Mouse (Mus musculus): ENCODE measurements around the gene Hs3st3b1.

Gene Hs3st3b1

GRCm38 (mm10) chr11:63891479-63892020 lies 30.5 kb downstream of the Hs3st3b1 start:
- no peak for DNase-seq (ENCODE audit: low read depth, low spot score)

- DNase-seq (ENCODE audit: low read depth, low spot score): no peak
Measured at GRCm38 (mm10) chr11:63883385-63883784, 38.7 kb downstream of the Hs3st3b1 start.

- no peak for DNase-seq (ENCODE audit: low read depth, low spot score)
Measured at GRCm38 (mm10) chr11:63880296-63880695, 41.8 kb downstream of the Hs3st3b1 start.

- no peak for DNase-seq (ENCODE audit: low read depth, low spot score)
Measured at GRCm38 (mm10) chr11:63879261-63879660, 42.8 kb downstream of the Hs3st3b1 start.

GRCm38 (mm10) chr11:63878616-63879015 lies 43.5 kb downstream of the Hs3st3b1 start:
- DNase-seq (ENCODE audit: low read depth, low spot score): no peak

GRCm38 (mm10) chr11:63862746-63863145 lies 59.3 kb downstream of the Hs3st3b1 start:
- no peak for DNase-seq (ENCODE audit: low read depth, low spot score)

- no peak for DNase-seq (ENCODE audit: low read depth, low spot score)
Measured at GRCm38 (mm10) chr11:63861982-63862381, 60.1 kb downstream of the Hs3st3b1 start.

GRCm38 (mm10) chr11:63851041-63851730 lies 70.9 kb downstream of the Hs3st3b1 start:
- DNase-seq (ENCODE audit: low read depth, low spot score): no peak

GRCm38 (mm10) chr11:63850261-63850660 lies 71.8 kb downstream of the Hs3st3b1 start:
- DNase-seq (ENCODE audit: low read depth, low spot score): no peak

- DNase-seq (ENCODE audit: low read depth, low spot score): no peak
Measured at GRCm38 (mm10) chr11:63845379-63845778, 76.7 kb downstream of the Hs3st3b1 start.

- no peak for DNase-seq (ENCODE audit: low read depth, low spot score)
Measured at GRCm38 (mm10) chr11:63844701-63845100, 77.4 kb downstream of the Hs3st3b1 start.

GRCm38 (mm10) chr11:63837526-63837925 lies 84.6 kb downstream of the Hs3st3b1 start:
- no peak for DNase-seq (ENCODE audit: low read depth, low spot score)
